Mouse (Mus musculus) adrenal gland, postnatal 25 days (tissue): Measurements from ENCODE around the gene App. TPM values are rescaled to one million over a fixed set of nuclear protein-coding genes. Genes with fewer than 3 reads are reported as not detected.

ENCODE experiments used
- DNase-seq: peaks from one replicate; pipeline ENCODE4 v3.0.0; 2021; ENCODE audit warnings: mixed read lengths
- total RNA-seq: library from RNA; stranded (reverse); gene quantifications from 2 replicates; pipeline ENCODE4 v1.2.3, GENCODE M21; 2021

The App gene
- total RNA-seq, 1 experiment from 2014 or later, result 357 TPM

DNA sequence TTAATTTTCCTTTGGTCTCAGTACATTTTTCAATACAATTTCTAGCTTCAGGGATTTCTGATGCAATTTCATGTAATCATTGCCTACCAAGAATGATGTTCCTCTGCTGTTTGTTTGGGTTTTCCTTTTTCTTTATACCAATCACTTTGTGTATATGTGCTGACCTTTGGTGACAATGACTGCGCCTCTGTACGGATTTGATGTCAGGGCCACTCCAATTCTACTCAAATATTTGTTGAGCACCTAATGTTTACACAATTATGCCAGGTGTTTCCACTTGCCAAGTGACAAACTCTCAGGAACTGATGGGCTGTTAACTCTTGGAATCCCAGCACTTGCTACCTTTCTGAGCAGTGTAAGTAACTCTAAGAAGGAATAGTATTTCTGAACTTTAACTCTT, 98.2 kb downstream of the App start:
- no peak for DNase-seq

- no peak for DNase-seq
Observed at GRCm38 (mm10) chr16:85074889-85075288, 98.7 kb downstream of the App start.

DNA sequence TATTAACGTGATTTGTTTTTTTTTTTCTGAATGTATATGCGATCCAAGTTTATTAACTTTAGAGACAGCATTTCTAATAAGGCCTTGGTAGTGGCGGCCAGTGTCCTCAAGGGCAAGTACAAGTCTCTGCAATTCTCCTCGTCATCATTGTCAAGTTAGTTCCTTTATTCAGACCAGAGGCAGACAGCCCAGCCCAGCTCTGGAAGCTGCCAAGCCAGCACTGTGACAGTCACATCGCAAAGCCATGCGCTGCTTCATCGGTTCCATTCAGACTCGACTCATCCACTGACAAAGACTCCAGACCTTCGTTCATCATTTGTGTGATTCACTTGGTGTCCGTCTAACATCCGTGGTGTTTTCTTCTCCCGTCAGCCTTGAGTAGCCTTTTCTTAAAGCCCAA, 100.9 kb downstream of the App start:
- DNase-seq, result peak; percentile 28

DNA sequence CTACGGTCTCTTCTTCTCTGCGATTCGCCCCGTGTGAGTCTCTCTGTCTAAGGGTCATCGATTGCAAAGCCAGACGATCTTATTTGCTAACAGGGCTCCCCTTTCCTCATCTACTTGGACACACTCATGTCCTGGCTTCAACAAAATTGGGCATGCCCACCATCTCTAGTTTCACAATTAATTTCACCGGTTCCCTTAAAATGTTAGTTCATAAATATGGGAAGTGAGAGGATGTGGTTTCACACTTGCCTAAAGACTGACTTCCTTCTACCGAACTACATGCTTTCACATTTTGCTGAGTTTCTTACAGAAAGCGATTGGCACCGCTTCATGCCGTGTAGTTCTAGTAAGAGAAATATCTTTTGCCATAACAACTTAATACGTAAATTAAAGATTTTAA, 101.8 kb downstream of the App start:
- DNase-seq, result no peak

DNA sequence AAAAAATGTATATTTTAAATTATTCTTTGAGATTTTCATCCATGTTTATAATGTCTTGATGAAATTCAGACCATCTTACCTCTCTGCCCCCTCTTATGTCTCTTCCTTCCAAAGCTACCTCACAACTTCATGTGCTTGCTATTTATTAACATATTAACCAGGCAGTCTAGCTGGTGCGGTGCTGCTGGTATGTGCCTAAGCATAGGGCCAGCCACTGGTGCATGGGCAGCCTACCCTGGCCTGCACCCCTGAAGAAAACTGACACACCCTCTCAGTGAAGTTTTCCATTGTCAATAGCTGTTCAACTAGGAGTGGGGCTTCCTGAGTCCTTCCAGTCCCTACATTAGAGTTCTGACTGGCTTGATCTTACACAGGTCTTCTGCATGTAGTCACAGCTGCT, 102.3 kb downstream of the App start:
- no peak for DNase-seq

- no peak for DNase-seq
Observed at GRCm38 (mm10) chr16:85067254-85067893, 106.2 kb downstream of the App start.

- DNase-seq, result no peak
Observed at GRCm38 (mm10) chr16:85066227-85066626, 107.3 kb downstream of the App start.

- DNase-seq, result no peak
Observed at GRCm38 (mm10) chr16:85064800-85065199, 108.8 kb downstream of the App start.

GRCm38 (mm10) chr16:85062732-85063131, 110.8 kb downstream of the App start:
- no peak for DNase-seq

- no peak for DNase-seq
Observed at GRCm38 (mm10) chr16:85061725-85062124, 111.8 kb downstream of the App start.

DNA sequence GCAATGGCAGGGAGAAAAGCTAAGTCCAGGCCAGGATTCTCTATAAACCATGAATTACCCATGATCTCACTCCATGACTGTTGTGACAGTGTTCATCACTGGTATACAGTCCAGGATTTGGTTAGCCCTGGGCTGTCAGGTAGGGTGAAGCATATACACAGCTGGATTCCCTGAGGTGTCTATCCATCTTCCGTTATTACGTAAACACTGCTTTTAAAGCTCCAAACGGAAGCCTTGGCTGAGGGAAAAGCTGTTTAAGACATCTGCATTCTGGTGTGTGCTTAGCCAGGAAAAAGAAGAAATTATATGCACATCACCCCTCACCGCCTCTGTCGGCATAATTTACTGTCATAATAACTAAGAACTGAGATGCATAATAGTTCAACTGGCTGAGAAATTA, 115.4 kb downstream of the App start:
- no peak for DNase-seq

DNA sequence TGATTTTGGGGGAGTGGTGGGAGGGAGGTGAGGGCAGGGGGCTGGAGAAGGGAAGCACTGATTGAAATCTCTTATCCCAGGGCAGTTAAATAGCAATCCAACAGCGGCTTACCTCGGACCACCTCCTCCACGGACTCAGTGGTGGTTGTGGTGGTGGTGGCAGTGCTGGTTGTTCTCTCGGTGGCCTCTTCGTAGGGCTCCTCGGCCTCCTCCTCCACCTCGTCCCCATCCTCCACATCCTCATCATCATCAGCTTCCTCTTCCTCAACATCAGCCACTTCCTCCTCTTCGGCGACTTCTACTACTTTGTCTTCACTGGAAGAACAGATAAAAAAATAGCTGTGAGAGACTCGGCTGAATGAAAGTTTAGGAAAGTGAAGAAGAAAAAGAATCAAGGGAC, 117.4 kb downstream of the App start:
- DNase-seq, result no peak

GRCm38 (mm10) chr16:85053996-85054395, 119.6 kb downstream of the App start:
- no peak for DNase-seq

- DNase-seq, result no peak
Observed at GRCm38 (mm10) chr16:85047310-85047709, 126.3 kb downstream of the App start.

- DNase-seq, result no peak
Observed at GRCm38 (mm10) chr16:85041153-85041959, 132.2 kb downstream of the App start.

- no peak for DNase-seq
Observed at GRCm38 (mm10) chr16:85038731-85039130, 134.8 kb downstream of the App start.

DNA sequence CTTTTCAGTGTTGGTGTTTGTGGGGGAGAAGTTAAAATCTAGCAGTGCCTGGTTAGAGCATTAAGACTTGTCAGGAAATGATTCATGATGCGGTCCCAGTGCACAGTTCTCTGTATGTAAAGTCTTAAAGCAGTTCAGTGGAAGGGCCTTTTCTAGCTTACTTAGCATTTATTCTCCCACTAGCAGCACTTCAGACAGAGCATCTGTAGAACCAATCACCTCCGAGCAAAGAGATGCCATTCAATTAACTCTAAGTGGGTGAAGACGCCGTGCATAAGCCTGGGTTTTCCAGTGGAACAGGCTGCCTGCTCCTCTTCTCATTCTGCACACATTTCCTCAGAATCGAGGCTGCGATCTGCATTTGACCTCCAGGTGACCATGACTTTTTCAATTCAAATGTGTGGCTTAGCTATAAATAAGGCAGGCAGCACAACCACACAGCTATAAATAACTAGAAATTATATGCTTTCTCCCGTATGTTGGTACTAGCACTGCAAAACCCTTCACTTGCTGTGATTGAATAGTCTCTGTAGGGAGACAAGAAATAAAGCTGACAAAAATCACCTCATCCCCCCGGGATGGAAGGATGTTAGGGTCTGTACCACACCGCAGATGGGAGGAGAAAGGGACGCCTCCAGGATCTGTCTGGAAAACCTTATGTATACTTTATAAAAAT, 135.5 kb downstream of the App start:
- DNase-seq, result no peak

DNA sequence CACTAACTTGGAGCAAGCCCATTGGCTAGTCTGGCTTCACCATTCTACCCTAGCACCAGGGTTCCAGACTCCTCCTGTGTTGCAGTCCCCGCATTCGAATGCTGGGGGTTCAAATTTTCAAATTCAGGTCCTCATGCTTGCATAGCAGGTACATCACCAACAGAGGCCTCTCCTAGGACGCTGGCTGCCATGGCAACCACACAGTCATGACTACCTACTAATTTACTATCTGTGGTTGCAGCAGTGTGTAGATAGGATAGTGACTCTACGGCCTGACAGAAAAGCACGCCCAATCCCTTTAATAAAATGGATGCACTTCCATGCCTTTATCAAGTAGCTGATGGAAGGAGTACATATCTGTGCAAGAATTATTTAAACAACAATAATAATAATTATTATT, 137.8 kb downstream of the App start:
- DNase-seq, result no peak

DNA sequence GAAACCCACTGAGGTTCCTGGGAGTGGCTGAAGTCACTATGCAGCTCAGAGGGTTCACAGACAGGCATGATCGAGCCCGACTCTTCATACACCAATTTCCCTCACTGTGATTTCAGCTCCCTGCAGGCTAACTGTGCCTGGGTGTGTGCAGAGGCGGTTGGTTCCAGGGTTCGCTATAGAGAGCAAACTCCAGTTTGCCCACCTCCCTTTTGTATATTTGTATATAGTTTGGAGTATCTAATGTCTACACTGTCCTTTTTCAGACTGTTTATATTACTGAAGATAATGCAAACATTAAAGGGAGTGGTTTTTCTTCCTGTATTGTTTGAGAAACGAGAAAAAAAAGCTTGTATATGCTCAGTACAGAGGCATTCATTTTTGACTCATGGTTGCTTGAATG, 139.8 kb downstream of the App start:
- DNase-seq, result no peak

GRCm38 (mm10) chr16:85030810-85031209, 142.8 kb downstream of the App start:
- no peak for DNase-seq

- no peak for DNase-seq
Observed at GRCm38 (mm10) chr16:85028396-85028795, 145.2 kb downstream of the App start.

DNA sequence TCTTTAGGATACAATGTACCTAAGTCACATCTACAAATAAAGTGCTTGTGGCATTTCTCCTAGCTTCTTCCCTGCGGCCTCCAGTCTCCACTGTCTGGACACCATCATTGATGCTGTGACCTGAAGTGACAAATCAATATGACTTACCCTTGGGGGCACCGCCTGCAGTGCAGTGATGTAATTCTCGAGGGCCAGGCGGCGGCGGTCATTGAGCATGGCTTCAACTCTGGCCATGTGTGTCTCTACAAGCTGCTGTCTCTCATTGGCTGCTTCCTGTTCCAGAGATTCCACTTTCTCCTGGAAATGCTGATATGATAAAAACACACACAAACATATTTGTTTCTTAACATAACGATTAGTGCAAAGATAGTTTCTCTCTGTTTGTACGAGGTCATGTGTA, 148.9 kb downstream of the App start:
- no peak for DNase-seq

DNA sequence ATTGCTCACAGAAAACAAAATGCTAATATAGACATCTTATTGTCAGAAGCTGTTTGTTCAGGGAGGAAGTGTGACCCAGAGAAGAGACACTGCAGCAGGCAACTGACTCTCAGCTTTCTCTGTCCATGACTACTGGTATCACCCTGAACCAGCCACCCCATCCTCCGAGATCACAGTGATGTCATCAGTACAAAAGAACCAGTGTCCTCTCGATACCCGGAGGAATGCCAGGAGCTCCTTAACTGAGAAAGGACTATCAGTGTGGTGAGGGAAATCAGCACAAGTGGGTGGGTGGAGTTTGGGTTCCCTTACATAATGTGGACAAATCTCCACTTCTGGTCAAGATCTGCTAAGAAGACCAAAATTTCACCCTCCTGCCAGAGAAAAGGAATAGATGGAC, 150.5 kb downstream of the App start:
- no peak for DNase-seq
